Mouse (Mus musculus) midbrain, embryonic 15.5 days (tissue): ENCODE measurements around the gene Rab14. TPM values are rescaled to one million over a fixed set of nuclear protein-coding genes. Genes with fewer than 3 reads are reported as not detected.

ENCODE experiments used
- ATAC-seq: fragments of 200-750 bp; cut with Nextera tagmentation; replicated peaks from 2 replicates; pipeline ENCODE4 v1.8.0; 2017; ENCODE audit warnings: moderate TSS enrichment
- H3K27ac ChIP-seq: fragments of 300-500 bp; sonication (generic); 2 replicates; pipeline ENCODE4 v1.5.1; 2015; ENCODE audit warnings: mild to moderate bottlenecking, inconsistent platforms
- H3K27me3 ChIP-seq: fragments of 300-500 bp; sonication (generic); replicated peaks from 2 replicates; pipeline ENCODE4 v1.6.1; 2015; ENCODE audit warnings: inconsistent platforms
- H3K36me3 ChIP-seq: fragments of 300-500 bp; sonication (generic); replicated peaks from 2 replicates; pipeline ENCODE4 v1.6.1; 2015; ENCODE audit warnings: inconsistent platforms
- H3K4me1 ChIP-seq: fragments of 300-500 bp; sonication (generic); 2 replicates; pipeline ENCODE4 v1.6.1; 2015; ENCODE audit warnings: inconsistent platforms
- H3K4me2 ChIP-seq: fragments of 300-500 bp; sonication (generic); 2 replicates; pipeline ENCODE4 v1.6.1; 2015; ENCODE audit warnings: inconsistent platforms, mild to moderate bottlenecking, moderate library complexity
- H3K4me3 ChIP-seq: fragments of 300-500 bp; sonication (generic); 2 replicates; pipeline ENCODE4 v1.5.1; 2015; ENCODE audit warnings: mild to moderate bottlenecking, inconsistent platforms
- H3K9ac ChIP-seq: fragments of 300-500 bp; sonication (generic); 2 replicates; pipeline ENCODE4 v1.6.1; 2015; ENCODE audit warnings: mild to moderate bottlenecking, inconsistent platforms
- H3K9me3 ChIP-seq: fragments of 300-500 bp; sonication (generic); 2 replicates; pipeline ENCODE4 v1.6.1; 2016; ENCODE audit warnings: inconsistent platforms
- WGBS: fragments of 180-500 bp; shearing (Covaris S2); methylation state at CpG from one replicate; pipeline ENCODE4 v1.1.7; 2015; ENCODE audit warnings: mixed read lengths; 5-methylcytosine and 5-hydroxymethylcytosine counted together
- polyA plus RNA-seq: library from polyadenylated mRNA; unstranded; fragments of >200 nt; fragmentation: Nextera tagmentation; extraction: Ambion mirVana; gene quantifications from 2 replicates; pipeline ENCODE4 v1.2.1, GENCODE M21; 2015

Rab14 gene
- polyA plus RNA-seq, 1 experiment from 2014 or later: 424 TPM

DNA sequence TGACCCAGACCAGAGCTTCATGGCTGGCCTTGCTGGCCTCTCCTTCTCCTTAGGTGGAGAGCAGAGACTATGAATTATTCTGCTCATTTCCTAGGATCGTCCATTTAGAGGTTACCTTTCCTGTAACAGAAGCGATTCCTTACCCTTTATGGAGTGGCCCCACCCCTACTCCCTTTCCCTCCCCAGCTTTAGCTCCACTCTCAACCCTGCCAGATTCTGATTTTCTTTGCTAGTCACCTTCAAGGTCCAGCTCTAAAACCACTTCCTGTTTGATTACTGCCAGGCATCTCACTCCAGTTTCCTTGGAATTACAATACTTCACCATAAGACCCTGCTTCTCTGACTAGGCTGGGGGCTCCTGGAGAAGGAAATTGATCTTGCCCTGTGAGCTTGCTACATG lies 15.8 kb upstream of the Rab14 start:
- Histone ChIP-seq H3K4me1 (peaks cover 13% of the 10 kb centered on the region), H3K4me3 (no peak overlapping the region), H3K27me3 (no peaks in the 10 kb centered on the region), H3K4me2 (no peak overlapping the region), H3K27ac (no peak overlapping the region), H3K9ac (no peak overlapping the region), H3K9me3 (no peaks in the 10 kb centered on the region), H3K36me3 (no peaks in the 10 kb centered on the region)
- ATAC-seq: no peak
- 92% methylated on average over 2 of the region's 2 CpGs for WGBS

DNA sequence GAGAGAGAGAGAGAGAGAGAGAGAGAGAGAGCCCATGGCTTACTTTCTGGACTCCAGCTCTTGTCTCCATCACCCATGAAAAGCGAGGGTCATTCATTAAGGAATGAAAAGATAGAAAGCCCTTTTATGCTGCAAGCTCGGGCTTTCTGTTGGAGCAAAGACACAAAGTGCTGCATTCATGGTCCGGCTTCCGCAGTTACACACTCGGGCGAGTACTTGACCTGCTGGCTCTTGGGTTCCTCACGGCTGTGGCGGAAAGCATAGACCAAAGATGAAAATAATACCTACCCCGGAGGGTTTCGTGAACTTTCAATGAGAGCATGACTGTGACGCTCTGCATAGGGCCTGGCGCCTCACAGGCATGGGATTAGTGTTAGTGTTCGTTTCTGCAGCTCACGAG lies 14.4 kb upstream of the Rab14 start:
- Histone ChIP-seq H3K9ac (no peak overlapping the region), H3K27ac (no peak overlapping the region), H3K9me3 (no peaks in the 10 kb centered on the region), H3K4me1 (peaks cover 13% of the 10 kb centered on the region), H3K36me3 (no peaks in the 10 kb centered on the region), H3K4me2 (peak overlapping the region; percentile 43; the same call in 1 of the 2 replicates), H3K27me3 (no peaks in the 10 kb centered on the region), H3K4me3 (no peak overlapping the region)
- WGBS: 27% methylated on average over 14 of the region's 14 CpGs
- ATAC-seq: no peak

DNA sequence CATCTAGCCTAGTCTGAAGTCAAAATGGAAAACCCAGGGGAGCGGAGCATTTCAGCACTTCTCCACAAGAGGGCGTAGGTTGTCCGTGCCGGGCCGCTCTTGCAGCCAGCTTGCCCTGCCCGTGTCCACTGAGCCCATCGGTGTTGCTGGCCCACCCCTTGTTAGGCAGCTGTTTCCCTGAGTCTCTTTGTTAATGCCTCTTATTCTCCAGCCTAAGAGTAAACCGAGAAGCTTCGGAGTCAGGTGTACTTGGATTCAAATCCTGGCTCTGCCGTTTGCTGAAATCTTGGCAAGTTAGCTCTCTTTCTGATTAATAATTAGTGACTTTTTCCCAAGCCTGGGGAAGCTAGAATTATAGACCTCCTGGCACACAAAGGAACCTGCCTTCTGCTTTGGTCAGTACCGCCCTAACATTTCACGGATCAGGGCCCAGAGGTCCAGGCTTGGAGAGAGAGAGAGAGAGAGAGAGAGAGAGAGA lies 14.0 kb upstream of the Rab14 start:
- Histone ChIP-seq H3K9me3 (no peaks in the 10 kb centered on the region), H3K27ac (no peak overlapping the region), H3K9ac (no peak overlapping the region)

DNA sequence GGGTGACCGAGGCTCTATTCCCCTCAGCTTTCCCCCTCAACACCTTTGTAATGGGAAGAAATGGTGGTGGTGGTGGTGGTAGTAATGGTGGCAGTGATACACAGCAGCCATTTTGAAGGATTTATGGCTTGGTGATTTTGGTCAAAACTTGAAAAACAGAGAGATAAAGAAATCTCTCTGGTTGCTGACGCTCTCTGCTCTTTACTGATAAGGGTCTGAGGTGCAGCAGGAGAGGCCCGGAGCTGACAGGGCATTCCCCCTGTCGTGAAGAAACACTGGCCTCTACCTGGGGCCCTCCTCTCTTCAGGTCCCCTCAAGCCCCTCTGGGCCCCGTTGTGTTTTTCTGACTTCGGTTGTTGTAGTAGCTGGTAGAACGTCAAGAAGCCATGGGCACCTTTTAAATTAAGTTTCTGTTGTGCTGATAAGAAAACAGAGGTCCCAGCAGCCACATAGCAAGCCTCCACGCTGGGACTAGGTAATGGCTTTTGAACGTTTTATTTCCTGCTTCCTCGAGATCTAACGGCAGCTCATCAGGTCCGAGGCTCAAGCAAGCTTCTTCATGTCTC lies 12.5 kb upstream of the Rab14 start:
- no peak overlapping the region for H3K4me3 ChIP-seq
- 87% methylated on average over 12 of the region's 12 CpGs for WGBS

More for the DNA sequence above, 14.0 kb upstream of the Rab14 start:
- Histone ChIP-seq H3K4me2 (peak overlapping the region; percentile 43), H3K36me3 (no peaks in the 10 kb centered on the region), H3K27me3 (no peaks in the 10 kb centered on the region), H3K4me1 (peaks cover 13% of the 10 kb centered on the region), H3K4me3 (no peak overlapping the region)
- peak; percentile 78 for ATAC-seq
- 3% methylated on average over 12 of the region's 12 CpGs for WGBS

DNA sequence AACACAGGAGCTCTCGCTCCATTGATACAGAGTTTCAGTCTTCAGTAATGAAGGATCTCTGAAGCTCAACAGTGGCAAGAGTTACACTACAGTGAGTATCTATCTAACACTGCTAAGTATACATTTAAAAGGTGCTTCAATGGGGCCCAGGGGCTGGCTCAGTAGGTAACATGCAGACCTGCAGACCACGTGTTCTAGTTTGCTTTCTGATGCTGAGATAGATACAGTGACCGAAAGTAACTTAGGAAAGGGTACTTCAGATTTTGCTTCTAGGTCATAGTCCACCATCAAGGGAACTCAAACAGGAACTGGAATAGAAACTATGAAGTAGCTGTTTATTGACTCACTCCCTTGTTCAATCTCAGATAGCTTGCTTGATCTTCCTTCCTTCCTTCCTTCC lies 10.8 kb upstream of the Rab14 start:
- no peak overlapping the region for H3K27ac ChIP-seq
- H3K4me3 ChIP-seq: no peak overlapping the region
- no peak for ATAC-seq
- H3K9ac ChIP-seq: no peak overlapping the region
- no peaks in the 10 kb centered on the region for H3K27me3 ChIP-seq
- 79% methylated on average over 3 of the region's 3 CpGs for WGBS
- H3K36me3 ChIP-seq: no peaks in the 10 kb centered on the region
- H3K4me2 ChIP-seq: no peak overlapping the region
- H3K9me3 ChIP-seq: no peaks in the 10 kb centered on the region
- H3K4me1 ChIP-seq: peaks cover 13% of the 10 kb centered on the region

More for the DNA sequence above, 12.5 kb upstream of the Rab14 start:
- Histone ChIP-seq H3K4me2 (no peak overlapping the region), H3K9me3 (no peaks in the 10 kb centered on the region), H3K36me3 (no peaks in the 10 kb centered on the region), H3K27me3 (no peaks in the 10 kb centered on the region), H3K4me1 (peaks cover 13% of the 10 kb centered on the region), H3K9ac (no peak overlapping the region), H3K27ac (no peak overlapping the region)
- no peak for ATAC-seq

DNA sequence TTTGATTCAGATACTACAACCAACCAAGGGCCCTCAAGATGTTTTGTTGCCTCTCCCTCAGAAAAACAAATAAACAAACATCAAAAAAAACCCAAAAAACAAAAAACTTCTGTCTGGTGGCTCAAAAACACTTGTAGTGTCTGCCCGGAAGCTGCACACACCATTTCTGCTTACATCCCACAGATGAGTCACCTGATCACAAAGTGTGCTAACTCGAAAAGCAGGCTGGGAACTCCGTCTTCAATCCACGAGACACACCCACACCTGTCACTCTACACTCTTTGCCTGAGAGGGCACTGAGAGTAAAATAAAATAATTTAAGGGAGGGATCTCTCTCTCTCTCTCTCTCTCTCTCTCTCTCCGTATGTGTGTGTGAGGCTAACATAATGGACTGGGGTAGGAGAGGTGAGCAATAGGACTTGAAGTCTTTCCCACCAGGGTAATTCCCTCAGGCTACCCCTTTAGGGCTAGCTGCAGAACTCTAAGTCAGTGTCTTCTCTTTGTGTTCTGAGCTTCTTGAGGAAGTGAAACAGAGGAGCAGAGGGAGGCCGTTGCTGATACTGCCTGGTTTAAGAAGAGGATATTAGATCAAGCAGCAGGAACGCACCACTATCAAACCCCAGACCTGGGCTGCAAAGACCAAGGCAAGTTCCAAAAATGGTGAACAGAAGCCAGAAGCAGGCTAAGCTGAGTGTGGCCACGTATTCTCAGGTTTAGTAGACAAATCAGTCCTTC lies 8.2 kb upstream of the Rab14 start:
- Histone ChIP-seq H3K9me3 (no peaks in the 10 kb centered on the region), H3K36me3 (no peaks in the 10 kb centered on the region), H3K4me2 (no peak overlapping the region), H3K9ac (no peak overlapping the region), H3K27me3 (no peaks in the 10 kb centered on the region), H3K4me3 (no peak overlapping the region), H3K27ac (no peak overlapping the region), H3K4me1 (no peaks in the 10 kb centered on the region)
- WGBS: 71% methylated on average over 8 of the region's 8 CpGs
- ATAC-seq: no peak

DNA sequence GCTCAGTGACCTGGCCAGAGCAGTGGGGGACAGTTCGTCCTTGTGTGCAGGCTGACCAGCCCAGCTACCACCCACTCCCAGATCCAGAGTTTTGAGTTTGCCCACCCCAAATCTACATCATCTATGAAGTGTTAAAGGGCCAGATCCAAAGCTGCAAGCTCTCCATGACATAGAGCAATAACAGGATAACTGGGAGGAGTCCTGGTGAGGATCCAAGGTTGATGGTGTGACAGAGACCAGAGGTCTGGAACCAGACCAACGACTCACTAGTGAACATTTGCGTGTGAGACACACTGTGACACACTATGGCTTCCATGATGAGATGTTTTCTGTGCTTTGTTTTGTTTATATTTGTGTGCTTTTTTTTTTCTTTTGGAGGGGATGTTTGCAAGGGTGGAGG lies 7.1 kb upstream of the Rab14 start:
- Histone ChIP-seq H3K4me3 (no peak overlapping the region), H3K4me1 (no peaks in the 10 kb centered on the region), H3K9ac (no peak overlapping the region), H3K27me3 (no peaks in the 10 kb centered on the region), H3K36me3 (no peaks in the 10 kb centered on the region), H3K27ac (no peak overlapping the region), H3K9me3 (no peaks in the 10 kb centered on the region), H3K4me2 (no peak overlapping the region)
- no peak for ATAC-seq
- 82% methylated on average over 3 of the region's 3 CpGs for WGBS

DNA sequence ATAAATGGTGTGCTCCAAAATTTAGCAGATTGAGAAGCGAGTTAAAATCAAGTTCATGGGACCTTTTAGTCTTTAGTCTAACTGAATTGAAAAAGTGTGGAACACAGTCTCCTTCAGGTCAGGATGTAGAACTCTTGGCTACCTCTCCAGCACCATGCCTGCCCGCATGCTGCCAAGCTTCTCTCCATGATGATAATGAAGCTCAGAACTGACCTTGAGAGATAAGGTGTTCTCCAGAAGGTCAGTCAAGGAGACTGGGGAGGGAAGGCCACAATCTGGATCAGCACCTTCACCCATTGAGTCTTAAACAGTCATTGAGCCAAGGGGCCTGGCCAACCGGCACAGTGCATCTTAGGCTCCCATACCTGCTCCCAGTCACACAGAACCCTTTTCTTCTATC lies 5.8 kb upstream of the Rab14 start:
- no peak overlapping the region for H3K4me3 ChIP-seq
- H3K9ac ChIP-seq: no peak overlapping the region
- no peaks in the 10 kb centered on the region for H3K27me3 ChIP-seq
- H3K4me1 ChIP-seq: no peaks in the 10 kb centered on the region
- no peak overlapping the region for H3K4me2 ChIP-seq
- 88% methylated on average over 3 of the region's 3 CpGs for WGBS
- H3K27ac ChIP-seq: no peak overlapping the region
- no peaks in the 10 kb centered on the region for H3K36me3 ChIP-seq
- ATAC-seq: no peak
- H3K9me3 ChIP-seq: no peaks in the 10 kb centered on the region

DNA sequence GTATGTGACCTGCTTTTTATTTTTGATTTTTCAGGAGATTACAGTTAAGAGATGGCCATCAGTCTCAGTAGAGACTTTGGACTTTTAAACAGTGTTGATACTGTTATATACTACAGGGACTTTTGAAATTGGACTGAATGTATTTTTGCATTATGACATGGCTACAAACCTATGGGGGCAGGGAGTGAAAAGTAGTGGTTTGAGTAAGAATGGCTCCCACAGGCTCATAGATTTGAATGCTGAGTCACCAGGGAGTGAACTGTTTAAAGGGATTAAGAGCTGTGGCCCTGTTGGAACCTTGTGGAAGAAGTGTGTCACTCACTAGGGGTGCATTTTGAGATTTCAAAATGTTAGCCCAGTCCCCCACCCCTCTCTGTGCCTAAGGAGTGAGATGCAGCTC lies 2.8 kb upstream of the Rab14 start:
- H3K4me3 ChIP-seq: no peak overlapping the region
- no peak overlapping the region for H3K9ac ChIP-seq
- no peak overlapping the region for H3K27ac ChIP-seq
- no peak overlapping the region for H3K4me2 ChIP-seq
- no peaks in the 10 kb centered on the region for H3K9me3 ChIP-seq
- H3K36me3 ChIP-seq: no peaks in the 10 kb centered on the region
- no peaks in the 10 kb centered on the region for H3K27me3 ChIP-seq
- H3K4me1 ChIP-seq: peaks cover 10% of the 10 kb centered on the region
- ATAC-seq: no peak

DNA sequence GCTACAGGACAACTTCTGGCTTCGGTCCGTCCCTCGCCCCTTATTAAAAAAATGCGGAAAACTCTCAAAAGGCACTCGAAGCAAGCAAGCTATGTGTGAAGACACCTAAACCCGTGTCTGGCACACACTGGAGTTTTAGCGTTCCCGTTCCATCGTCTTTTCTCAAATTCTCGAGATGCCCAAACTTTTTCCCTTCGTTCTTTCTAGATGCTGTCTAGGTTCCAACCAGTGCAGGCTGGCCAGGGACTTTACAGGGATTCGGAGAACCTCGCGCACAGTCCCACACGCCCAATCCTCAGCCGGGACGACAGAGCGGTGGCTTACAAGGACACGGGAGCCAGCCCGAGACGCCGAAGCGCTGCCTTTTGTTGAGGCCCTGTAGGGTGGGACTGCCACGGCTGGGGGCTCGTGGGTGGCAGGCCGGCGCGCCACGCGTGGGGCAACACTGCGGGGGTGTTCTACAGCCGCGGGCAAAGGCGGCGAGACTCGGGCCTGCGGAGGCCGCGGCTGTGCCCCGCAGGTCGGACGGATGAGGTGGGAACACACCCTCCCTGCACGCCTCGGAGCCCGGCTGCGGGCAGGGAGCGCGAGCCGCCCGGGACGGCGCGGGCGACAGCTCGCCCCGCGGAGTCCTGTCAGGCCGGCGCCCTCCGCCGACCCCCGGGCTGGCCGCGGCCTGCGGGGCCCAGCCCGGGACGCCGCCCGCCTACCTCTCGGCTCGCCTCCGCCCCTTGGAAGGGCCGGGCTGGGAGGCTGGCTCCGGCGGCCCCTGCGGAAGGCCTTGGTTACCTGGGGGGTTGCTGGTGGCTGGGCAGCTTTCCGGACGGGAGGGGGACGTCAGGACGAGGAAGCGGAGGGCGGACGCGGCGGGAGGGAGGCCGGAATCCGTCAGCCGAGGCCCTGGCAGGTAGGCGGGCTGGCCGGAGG lies 686 bp downstream of the Rab14 start:
- Histone ChIP-seq H3K4me2 (peak overlapping the region; percentile 60), H3K9ac (peak overlapping the region; percentile 99), H3K36me3 (no peaks in the 10 kb centered on the region), H3K4me3 (peak overlapping the region; percentile 98), H3K9me3 (no peaks in the 10 kb centered on the region), H3K4me1 (peaks cover 30% of the 10 kb centered on the region), H3K27me3 (no peaks in the 10 kb centered on the region), H3K27ac (peak overlapping the region; percentile 95)
- ATAC-seq: peak; percentile 80
- WGBS: 1% methylated on average over 81 of the region's 90 CpGs

DNA sequence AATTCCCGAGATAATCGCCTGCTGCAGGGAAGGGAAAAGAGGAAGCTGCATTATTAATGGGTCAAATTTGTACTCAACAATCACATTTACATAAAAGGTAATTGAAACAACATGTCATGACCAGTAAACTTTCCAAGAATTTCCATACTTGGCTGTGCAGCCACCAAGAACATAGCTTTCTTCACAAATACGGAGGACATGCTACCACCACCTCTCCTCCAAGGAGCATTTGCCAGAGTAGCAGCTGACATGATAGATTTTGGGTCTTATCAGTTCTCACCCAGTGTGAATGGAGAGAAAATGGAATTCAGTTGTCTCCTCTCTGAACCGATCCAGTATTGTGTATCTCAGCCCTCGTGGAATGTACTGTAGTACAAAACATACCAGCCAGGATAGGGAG lies 1.4 kb downstream of the Rab14 start:
- Histone ChIP-seq H3K4me1 (peaks cover 30% of the 10 kb centered on the region), H3K27me3 (no peaks in the 10 kb centered on the region), H3K9ac (peak overlapping the region; percentile 99), H3K27ac (peak overlapping the region; percentile 95; the same call in 1 of the 2 replicates), H3K9me3 (no peaks in the 10 kb centered on the region), H3K4me3 (peak overlapping the region; percentile 98), H3K36me3 (no peaks in the 10 kb centered on the region), H3K4me2 (peak overlapping the region; percentile 60)
- ATAC-seq: no peak
- whole genome bisulfite sequencing: 14% methylated on average over 5 of the region's 5 CpGs
